Mouse (Mus musculus): ENCODE measurements around the gene Xab2.

The Xab2 gene

GRCm38 (mm10) chr8:3609046-3609815, 11.9 kb downstream of the Xab2 start:
- 47% methylated on average over 12 of the region's 12 CpGs for WGBS

- WGBS = 65% methylated on average over 7 of the region's 7 CpGs
Observed at GRCm38 (mm10) chr8:3607822-3608221, 13.3 kb downstream of the Xab2 start.

GRCm38 (mm10) chr8:3606593-3606992, 14.5 kb downstream of the Xab2 start:
- 73% methylated on average over 16 of the region's 16 CpGs for WGBS

GRCm38 (mm10) chr8:3603439-3603838, 17.7 kb downstream of the Xab2 start:
- WGBS = 83% methylated on average over 13 of the region's 13 CpGs

GRCm38 (mm10) chr8:3600401-3600800, 20.7 kb downstream of the Xab2 start:
- WGBS = 71% methylated on average over 6 of the region's 6 CpGs

- WGBS = 89% methylated on average over 1 of the region's 1 CpGs
Observed at GRCm38 (mm10) chr8:3599219-3599618, 21.9 kb downstream of the Xab2 start.

GRCm38 (mm10) chr8:3598054-3598453, 23.1 kb downstream of the Xab2 start:
- WGBS = 81% methylated on average over 3 of the region's 3 CpGs

GRCm38 (mm10) chr8:3594466-3594865, 26.6 kb downstream of the Xab2 start:
- WGBS = 88% methylated on average over 2 of the region's 2 CpGs

GRCm38 (mm10) chr8:3593470-3593869, 27.6 kb downstream of the Xab2 start:
- 50% methylated on average over 3 of the region's 3 CpGs for WGBS

- WGBS = 16% methylated on average over 11 of the region's 11 CpGs
Observed at GRCm38 (mm10) chr8:3588258-3588633, 32.9 kb downstream of the Xab2 start.

- WGBS = under 1% methylated on average over 73 of the region's 77 CpGs
Observed at GRCm38 (mm10) chr8:3587391-3588257, 33.5 kb downstream of the Xab2 start.

GRCm38 (mm10) chr8:3586993-3587390, 34.1 kb downstream of the Xab2 start, which contains the start of gene Camsap3:
TSS of gene Camsap3 (plus strand) at chr8:3587293.
- WGBS = 5% methylated on average over 7 of the region's 7 CpGs

GRCm38 (mm10) chr8:3586452-3586851, 34.7 kb downstream of the Xab2 start:
- WGBS = 90% methylated on average over 2 of the region's 2 CpGs

- 84% methylated on average over 3 of the region's 3 CpGs for WGBS
Observed at GRCm38 (mm10) chr8:3581961-3582360, 39.2 kb downstream of the Xab2 start.

GRCm38 (mm10) chr8:3579390-3580364, 41.4 kb downstream of the Xab2 start:
- WGBS = 83% methylated on average over 9 of the region's 9 CpGs

- 74% methylated on average over 15 of the region's 15 CpGs for WGBS
Observed at GRCm38 (mm10) chr8:3576211-3576960, 44.7 kb downstream of the Xab2 start.

- 91% methylated on average over 3 of the region's 3 CpGs for WGBS
Observed at GRCm38 (mm10) chr8:3574546-3574945, 46.6 kb downstream of the Xab2 start.

GRCm38 (mm10) chr8:3569784-3570183, 51.3 kb downstream of the Xab2 start:
- 85% methylated on average over 5 of the region's 5 CpGs for WGBS

- 25% methylated on average over 7 of the region's 7 CpGs for WGBS
Observed at GRCm38 (mm10) chr8:3568378-3568777, 52.7 kb downstream of the Xab2 start.

- 14% methylated on average over 12 of the region's 12 CpGs for WGBS
Observed at GRCm38 (mm10) chr8:3567641-3568371, 53.3 kb downstream of the Xab2 start, which contains the start of gene C330021F23Rik. TSS of gene C330021F23Rik (plus strand) at chr8:3567990.
